Mouse (Mus musculus) heart, postnatal 14 days (tissue): ENCODE data around the gene Rps25. TPM values are rescaled to one million over a fixed set of nuclear protein-coding genes. Genes with fewer than 3 reads are reported as not detected.
"Not testable (repeated sequence)": the region's sequence is repeated elsewhere in the genome, so short reads cannot be mapped to it uniquely, and the experiment has no call there.

Experiments
- DNase-seq, 2 experiments: peaks; one replicate each; pipeline ENCODE4 v3.0.0; 2021 to 2022
- intact Hi-C: fragments of 180-260 bp; cut with DNase I; formaldehyde crosslinking; loops from one replicate; pipeline ENCODE4 v1.15.1; 2025
- microRNA-seq, 2 experiments: library from miRNA; unstranded; fragments of <30 nt; microRNA quantifications; one replicate each; pipeline ENCODE4 v1.2.0; 2021 to 2022
- total RNA-seq, 2 experiments: library from RNA; stranded (reverse); gene quantifications; 2 replicates each; pipeline ENCODE4 v1.2.3; 2021

Gene Rps25
- total RNA-seq, 2 experiments from 2014 or later: 728 to 854 TPM

DNA sequence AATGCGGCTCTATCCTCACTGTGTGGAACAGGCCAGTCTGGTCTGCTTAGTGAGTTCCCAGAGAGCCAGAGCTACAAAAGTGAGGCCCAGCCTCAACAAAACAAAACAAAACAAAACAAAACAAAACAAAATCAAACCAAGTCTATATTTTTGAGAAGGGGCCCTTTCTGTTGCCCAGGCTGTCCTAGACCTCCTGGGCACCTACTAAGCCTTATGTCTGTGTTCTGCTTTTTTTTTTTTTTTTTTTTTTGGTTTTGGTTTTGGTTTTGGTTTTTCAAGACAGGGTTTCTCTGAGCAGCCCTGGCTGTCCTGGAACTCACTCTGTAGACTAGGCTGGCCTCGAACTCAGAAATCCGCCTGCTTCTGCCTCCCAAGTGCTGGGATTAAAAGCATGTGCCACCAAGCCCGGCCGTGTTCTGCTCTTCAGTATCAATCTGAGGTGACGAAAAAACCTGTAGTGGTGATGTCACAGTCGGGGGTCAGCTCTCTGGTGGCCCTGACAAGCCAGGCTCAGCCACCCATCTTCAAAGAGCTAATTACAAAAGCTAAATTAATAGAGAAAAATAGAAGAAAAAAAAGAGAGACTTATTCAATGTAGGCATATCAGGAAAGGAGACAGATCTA lies 37.6 kb downstream of the Rps25 start:
- intact Hi-C loops, DNase-seq: not testable (repeated sequence)

DNA sequence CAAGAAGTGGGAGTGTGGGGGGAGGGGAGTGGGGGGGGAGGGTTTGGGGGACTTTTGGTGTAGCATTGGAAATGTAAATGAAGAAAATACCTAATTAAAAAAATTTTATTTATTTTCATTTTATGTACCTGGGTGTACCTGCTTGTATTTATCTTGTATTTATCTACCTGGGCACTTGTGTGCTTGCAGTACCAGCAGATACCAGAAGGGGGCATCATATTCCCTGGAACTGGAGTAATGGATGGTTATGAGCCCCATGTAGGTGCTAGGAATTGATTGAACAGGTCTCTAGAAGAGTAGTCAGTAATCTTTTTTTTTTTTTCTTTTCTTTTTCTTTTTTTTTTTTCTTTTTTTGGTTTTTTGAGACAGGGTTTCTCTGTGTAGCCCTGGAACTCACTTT lies 43.4 kb downstream of the Rps25 start:
- intact Hi-C loops: no loop called here
- no peak for DNase-seq

DNA sequence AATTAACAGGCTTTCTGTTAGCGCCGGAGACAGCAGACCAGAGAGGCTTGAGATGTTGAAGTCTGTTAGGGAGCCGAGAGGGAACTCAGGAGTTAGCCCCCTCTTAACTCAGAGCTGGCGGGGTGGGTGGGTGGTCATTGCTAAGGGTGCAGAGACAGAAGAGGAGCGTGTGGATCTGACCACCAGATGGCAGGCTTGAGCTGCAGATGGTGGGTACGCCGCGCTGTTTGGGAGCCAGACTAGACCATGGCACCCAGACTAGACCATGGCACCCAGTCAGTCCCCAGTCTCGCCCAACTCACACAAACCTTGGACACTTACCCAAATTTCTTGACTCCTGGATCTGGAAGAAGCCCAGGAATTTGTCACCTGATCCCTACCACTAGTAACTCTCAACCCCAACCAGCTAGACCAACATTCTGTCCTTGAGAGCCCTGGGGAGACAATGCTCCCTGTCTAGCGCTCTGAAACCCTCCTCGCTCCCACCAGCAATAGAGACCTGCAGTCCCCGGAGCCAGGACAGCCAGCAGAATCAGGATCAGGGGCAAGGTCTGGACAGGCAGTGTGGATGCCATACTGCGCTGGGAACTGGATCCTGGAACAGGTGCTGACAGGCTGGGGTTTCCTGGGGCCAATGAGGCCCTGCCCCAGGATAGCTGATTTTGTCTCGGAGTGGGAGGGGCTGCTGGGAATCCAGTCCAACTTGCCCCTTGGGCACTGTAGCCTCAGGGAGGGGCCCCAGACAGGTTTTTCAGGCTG lies 47.4 kb downstream of the Rps25 start:
- intact Hi-C loops: loop anchor here (1.0 to 2.0 kb wide), 4 partner anchors 22 to 231 kb away; no protein-coding TSS in a partner anchor
- DNase-seq: peak; percentile 89 to 93

DNA sequence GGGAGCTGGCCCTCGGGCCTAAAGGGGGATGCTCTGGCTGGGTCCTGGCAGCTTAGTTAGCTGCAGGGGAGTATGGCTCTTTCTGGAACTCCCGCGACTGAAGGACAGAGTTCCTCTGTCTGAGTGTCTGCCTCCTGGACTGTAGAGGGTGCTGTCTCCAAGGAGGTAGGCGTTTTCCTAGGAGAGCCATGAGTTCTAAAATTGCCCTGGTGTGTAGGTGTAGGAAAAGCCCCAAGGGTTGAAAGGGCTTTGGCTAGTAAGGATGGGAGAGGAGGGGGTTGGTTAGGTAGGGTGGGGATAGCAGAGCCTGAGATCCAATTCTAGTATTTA lies 47.9 kb downstream of the Rps25 start, which contains the start of gene Upk2:
Gene Upk2 (minus strand): TSS at position 86 of the 330 bp plus-strand sequence.
- intact Hi-C loops: loop anchor here (1.0 to 2.0 kb wide), 4 partner anchors 22 to 230 kb away; no protein-coding TSS in a partner anchor
- DNase-seq: no peak

DNA sequence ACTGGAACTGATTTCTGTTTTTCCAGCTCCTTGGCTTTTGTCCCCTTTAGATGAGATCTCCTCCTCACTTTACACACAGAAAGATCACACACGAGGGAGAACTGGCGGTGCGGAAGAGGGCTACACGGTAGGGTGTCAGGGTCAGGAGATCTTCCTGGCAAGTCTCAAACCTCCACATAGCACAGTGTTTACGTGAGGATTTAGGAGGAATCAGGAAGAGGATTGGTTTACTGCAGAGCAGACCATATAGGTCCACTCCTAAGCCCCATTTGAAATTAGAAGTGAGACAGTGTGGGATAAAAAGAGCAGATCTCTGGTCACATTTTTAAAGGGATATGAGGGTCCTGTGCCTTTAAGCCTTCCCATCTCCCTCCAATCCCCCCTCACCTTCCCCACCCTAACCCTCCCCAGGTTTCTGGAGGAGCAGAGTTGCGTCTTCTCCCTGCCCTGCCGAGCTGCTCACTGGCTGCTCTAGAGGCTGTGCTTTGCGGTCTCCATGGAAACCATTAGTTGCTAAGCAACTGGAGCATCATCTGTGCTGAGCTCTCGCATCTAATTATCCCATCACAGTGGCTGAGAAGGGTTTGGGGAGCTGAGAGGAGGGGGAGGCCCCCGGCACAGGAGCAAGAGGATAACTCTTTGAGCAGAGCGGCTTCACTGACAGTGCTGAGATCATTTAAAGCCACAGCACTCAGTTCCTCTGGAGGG lies 50.2 kb downstream of the Rps25 start:
- DNase-seq: peak in 1 of 2 experiments; percentile 32
- intact Hi-C loops: no loop called here

Small RNA genes within 50 kb of the gene (microRNA-seq; reads per million reads assigned to microRNA genes)
- gene Mir7085: 0.72 to 1.1 reads per million in 2 experiments

Other genes starting within 250 kb of the Rps25 start
- gene Cbl, start 173.1 kb upstream of the Rps25 start, total RNA-seq: 10 to 100 TPM; 26.4 to 31.2 TPM
- 1 to 10 TPM in 1 of 2 experiments, not detected in 1; 1.1 TPM for gene Ccdc153, start 166.5 kb upstream of the Rps25 start, total RNA-seq
- gene Pdzd3, start 155.7 kb upstream of the Rps25 start, total RNA-seq: 1 to 10 TPM; 2.0 to 2.8 TPM
- gene Nlrx1, start 138.5 kb upstream of the Rps25 start, total RNA-seq: 10 to 100 TPM; 17.3 TPM
- under 1 TPM; 0.72 to 0.73 TPM for gene Abcg4, start 118.5 kb upstream of the Rps25 start, total RNA-seq
- 10 to 100 TPM; 11.0 to 11.4 TPM for gene Hinfp, start 101.5 kb upstream of the Rps25 start, total RNA-seq
- gene C2cd2l, start 86.9 kb upstream of the Rps25 start, total RNA-seq: 10 to 100 TPM; 15.8 to 16.6 TPM
- 10 to 100 TPM; 18.8 to 21.0 TPM for gene Dpagt1, start 81.1 kb upstream of the Rps25 start, total RNA-seq
- gene H2afx, start 72.4 kb upstream of the Rps25 start, total RNA-seq: 10 to 100 TPM; 21.6 to 35.0 TPM
- 10 to 100 TPM; 44.4 to 46.8 TPM for gene Hmbs, start 62.9 kb upstream of the Rps25 start, total RNA-seq
- gene Vps11, start 45.5 kb upstream of the Rps25 start, total RNA-seq: 10 to 100 TPM; 17.8 to 19.5 TPM
- gene Hyou1, start 27.6 kb upstream of the Rps25 start, total RNA-seq: 10 to 100 TPM; 38.9 to 52.1 TPM
- gene Slc37a4, start 10.3 kb upstream of the Rps25 start, total RNA-seq: 10 to 100 TPM; 29.6 to 31.0 TPM
- 10 to 100 TPM; 32.1 to 35.8 TPM for gene Trappc4, start 461 bp downstream of the Rps25 start, total RNA-seq
- gene Ccdc84, start 11.4 kb downstream of the Rps25 start, total RNA-seq: 10 to 100 TPM; 11.4 to 11.9 TPM
- gene Foxr1, start 34.0 kb downstream of the Rps25 start, total RNA-seq: not detected
- not detected for gene Upk2, start 47.8 kb downstream of the Rps25 start, total RNA-seq
- gene Bcl9l, start 75.7 kb downstream of the Rps25 start, total RNA-seq: 10 to 100 TPM; 57.9 to 64.9 TPM
- under 1 TPM; 0.12 to 0.20 TPM for gene Cxcr5, start 154.7 kb downstream of the Rps25 start, total RNA-seq
- gene Ddx6, start 197.8 kb downstream of the Rps25 start, total RNA-seq: 10 to 100 TPM; 92.0 to 94.3 TPM